Mouse (Mus musculus): ENCODE data around the gene Avpr2.

Gene Avpr2

GRCm38 (mm10) chrX:73914827-73915703, 23.2 kb downstream of the Avpr2 start:
- DNase-seq (ENCODE audit: extremely low spot score, low spot score) = peak; percentile 75

- DNase-seq (ENCODE audit: extremely low spot score, low spot score) = no peak
Observed at GRCm38 (mm10) chrX:73916945-73917344, 25.0 kb downstream of the Avpr2 start.

GRCm38 (mm10) chrX:73918631-73919030, 26.7 kb downstream of the Avpr2 start:
- no peak for DNase-seq (ENCODE audit: extremely low spot score, low spot score)

DNA sequence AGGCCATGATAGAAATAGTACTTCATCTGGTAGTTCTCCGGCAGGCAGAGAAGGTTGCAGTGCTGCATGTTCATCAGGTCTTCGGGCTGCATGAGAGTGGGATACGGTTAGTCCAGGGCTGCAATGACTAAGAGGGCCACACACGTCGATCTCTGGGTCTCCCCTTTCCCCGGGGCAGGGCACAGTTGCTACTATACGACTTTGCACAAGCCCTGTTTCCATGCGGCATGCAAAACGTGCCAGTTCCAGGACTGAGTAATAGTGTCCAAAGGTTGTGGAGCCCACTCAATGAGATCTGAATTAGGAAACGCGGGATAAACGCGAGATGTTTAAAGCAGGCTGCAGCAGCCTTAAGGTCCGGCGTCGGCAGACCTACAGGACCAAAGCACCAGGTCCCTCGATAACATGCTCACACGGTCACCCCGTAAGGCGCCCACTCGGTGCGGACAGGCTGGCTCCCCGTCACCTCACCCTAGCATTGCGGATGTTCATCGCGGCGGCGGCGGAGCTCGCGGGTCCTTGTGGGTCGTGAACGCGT, 29.5 kb downstream of the Avpr2 start:
- no peak for DNase-seq (ENCODE audit: extremely low spot score, low spot score)

DNA sequence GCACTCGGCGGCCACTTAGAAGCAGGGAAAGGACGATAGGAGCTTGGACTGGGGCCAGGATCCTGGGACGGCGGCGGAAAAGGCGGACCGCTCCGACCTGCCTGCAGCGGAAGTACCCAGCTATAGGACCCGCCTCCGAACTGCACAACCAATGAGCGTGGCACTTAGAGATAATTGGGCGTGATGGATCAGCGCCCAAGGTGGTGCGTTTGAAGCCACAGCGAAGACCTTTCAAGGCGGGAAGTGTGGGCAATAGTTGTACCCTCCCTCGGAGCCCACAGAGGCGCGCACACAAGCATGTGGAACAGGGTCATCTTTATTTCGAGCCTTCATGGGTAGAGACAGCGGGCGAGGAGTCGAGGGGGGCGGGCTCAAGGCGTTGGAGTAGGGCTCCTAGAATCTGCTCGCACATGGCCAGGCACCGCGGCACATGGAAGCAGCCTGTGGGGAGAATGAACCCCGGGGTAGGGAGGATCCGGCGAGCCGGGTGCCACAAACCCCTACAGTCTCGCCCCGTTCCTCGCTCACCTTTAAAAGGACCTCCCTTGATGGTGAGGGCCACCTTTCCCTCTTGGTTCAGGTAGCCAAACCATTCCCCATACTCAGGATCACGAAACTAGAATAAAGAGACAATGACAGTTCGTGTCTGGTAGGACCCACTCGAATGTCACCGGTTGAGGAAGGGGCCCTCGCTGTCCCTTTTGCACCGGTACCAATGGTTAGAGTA, 30.1 kb downstream of the Avpr2 start, which contains the start of the genes Arhgap4 and Naa10:
TSS of gene Arhgap4 (minus strand) at position 48 of the 727 bp plus-strand sequence.
TSS of gene Naa10 (minus strand) at position 122 of the 727 bp plus-strand sequence.
- peak; percentile 78 for DNase-seq (ENCODE audit: extremely low spot score, low spot score)

- no peak for DNase-seq (ENCODE audit: extremely low spot score, low spot score)
Observed at GRCm38 (mm10) chrX:73922550-73922882, 30.6 kb downstream of the Avpr2 start.

GRCm38 (mm10) chrX:73930402-73931062, 38.6 kb downstream of the Avpr2 start, which contains the start of gene Renbp:
Gene Renbp (minus strand): TSS chrX:73930850.
- DNase-seq (ENCODE audit: extremely low spot score, low spot score) = peak; percentile 26

- no peak for DNase-seq (ENCODE audit: extremely low spot score, low spot score)
Observed at GRCm38 (mm10) chrX:73931871-73932270, 40.0 kb downstream of the Avpr2 start.

DNA sequence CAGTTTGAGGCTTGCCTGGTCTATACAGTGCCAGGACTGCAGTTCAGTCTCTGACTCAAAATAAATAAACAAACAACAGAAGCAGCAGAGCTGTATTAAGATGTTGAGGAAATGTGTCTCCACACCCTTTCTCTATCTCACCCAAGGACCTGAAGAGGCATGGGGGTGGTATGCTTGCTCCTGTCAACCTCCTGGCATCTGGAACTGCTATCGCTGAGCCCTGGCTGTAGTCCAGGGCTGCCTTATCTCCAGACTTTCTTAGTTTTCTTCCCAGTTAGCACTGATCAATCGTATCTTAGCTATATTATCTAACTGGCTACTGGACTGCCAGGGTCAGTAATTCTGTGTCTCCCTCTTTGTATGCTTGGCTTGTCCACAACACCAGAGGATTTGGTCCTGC, 50.0 kb downstream of the Avpr2 start:
- no peak for DNase-seq (ENCODE audit: extremely low spot score, low spot score)

DNA sequence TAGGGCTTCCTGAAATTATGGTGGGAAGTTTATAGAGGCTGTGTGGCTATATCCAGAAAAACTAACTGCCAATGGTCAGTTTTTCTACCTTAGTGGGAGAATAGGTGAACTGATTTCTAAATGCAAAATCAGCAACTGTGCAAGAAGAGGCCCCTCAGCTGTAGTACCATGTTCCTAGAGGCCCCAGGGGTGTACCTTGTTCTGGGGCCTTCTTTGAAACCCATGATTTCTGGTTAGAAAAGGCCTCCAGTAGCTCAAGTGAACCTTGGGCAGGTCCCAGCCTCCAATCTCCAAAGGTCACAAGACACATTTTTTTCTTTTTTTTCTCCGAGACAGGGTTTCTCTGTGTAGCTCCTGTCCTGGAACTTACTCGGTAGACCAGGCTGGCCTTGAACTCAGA, 50.4 kb downstream of the Avpr2 start:
- no peak for DNase-seq (ENCODE audit: extremely low spot score, low spot score)

Measured in neural tube, embryonic 10.5 days (tissue).